ENCODE assay signal across 9 mouse cellular contexts in the genomic region with DNA sequence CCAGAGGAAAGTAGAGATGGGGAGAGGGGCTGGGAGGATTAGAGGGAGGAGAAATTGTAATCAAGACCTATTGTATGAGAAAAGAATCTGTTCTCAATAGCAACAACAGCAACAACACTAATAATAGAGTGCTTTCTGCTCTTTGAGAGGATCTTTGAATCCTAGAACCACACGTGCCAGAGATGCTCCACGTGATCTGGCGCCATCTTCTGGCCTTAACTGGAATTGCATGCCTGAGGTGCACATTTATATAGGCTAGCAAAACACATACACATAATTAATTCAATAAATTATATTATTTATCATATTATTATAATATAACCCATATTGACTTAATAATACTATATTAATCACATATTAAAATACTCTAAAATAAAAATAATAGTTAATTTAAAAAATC. TPM values are rescaled to one million over a fixed set of nuclear protein-coding genes. Genes with fewer than 3 reads are reported as not detected.
DNase-seq lines count a peak whose midpoint lies in the region; TF ChIP-seq lines count a peak whose summit lies in the region.
"Had no signal": no experiment of that assay in that cellular context is flagged by ENCODE, and none has a peak within 500 bp of the region (broad histone marks: within the 10 kb centered on the region; RNA-seq: fewer than 3 reads in every experiment).

No protein-coding gene starts in this region.

- peak; percentile 78 for TF ChIP-seq CTCF in lung, adult 2 months (IDR thresholded peaks at IDR 0.05; ENCODE audit: insufficient read depth, low read length)

- WGBS in embryonic facial prominence, embryonic 10.5 days, result 4% methylated on average over 3 of the region's 3 CpGs
- 4% methylated on average over 3 of the region's 3 CpGs for WGBS in lung, adult 2 months

- no peak for TF ChIP-seq POLR2A in lung, adult 2 months (IDR thresholded peaks at IDR 0.05; ENCODE audit: borderline replicate concordance, extremely low read depth, low read depth, low read length)

- no peaks in the 10 kb centered on the region for H3K27me3 ChIP-seq in embryonic facial prominence, embryonic 10.5 days (replicated peaks; ENCODE audit: low read depth, poor library complexity, severe bottlenecking)

- H3K36me3 ChIP-seq in embryonic facial prominence, embryonic 10.5 days (replicated peaks), result no peaks in the 10 kb centered on the region

- H3K27ac ChIP-seq in embryonic facial prominence, embryonic 10.5 days (replicated peaks), result no peak overlapping the region

- no peak overlapping the region for H3K4me3 ChIP-seq in embryonic facial prominence, embryonic 10.5 days
- H3K4me3 ChIP-seq in lung, adult 2 months (replicated peaks; ENCODE audit: extremely low read depth, low read depth, low read length), result no peak overlapping the region

- peak; percentile 8 for DNase-seq in gastrocnemius, postnatal 10 days
- DNase-seq in gastrocnemius, postnatal 4 days (ENCODE audit: low spot score in 2 of 2), result no peak
- peak; percentile 12 for DNase-seq in urinary bladder, postnatal 14 days (ENCODE audit: low spot score)
- no peak for DNase-seq in urinary bladder, adult 2 months (ENCODE audit: low spot score)
- DNase-seq in embryonic facial prominence, embryonic 10.5 days (ENCODE audit: low spot score), result peak; percentile 50
- DNase-seq in lung, adult 2 months, result peak; percentile 5
- DNase-seq in testis, postnatal 10 days (ENCODE audit: low spot score), result peak; percentile 62
- no peak for DNase-seq in layer of hippocampus, adult 9-11 months

- H3K4me1 ChIP-seq in embryonic facial prominence, embryonic 10.5 days, result no peaks in the 10 kb centered on the region
- H3K4me1 ChIP-seq in lung, adult 2 months (ENCODE audit: control insufficient read depth, insufficient read depth, low read length), result no peaks in the 10 kb centered on the region

- H3K9me3 ChIP-seq in embryonic facial prominence, embryonic 10.5 days, result no peaks in the 10 kb centered on the region

RNA-seq across cellular contexts. Expression of a gene that starts 1.6 kb away (rescaled TPM):
- total RNA-seq in gastrocnemius, postnatal 10 days (2021), result not detected
- total RNA-seq in gastrocnemius, postnatal 4 days (2021), result not detected
- polyA plus RNA-seq in urinary bladder, adult 2 months (2012; rRNA removed), result not detected in 2 replicates
- polyA plus RNA-seq in embryonic facial prominence, embryonic 10.5 days (2016; fragmentation: Nextera tagmentation; extraction: Ambion mirVana), result not detected in 2 replicates
- not detected in 2 replicates for polyA plus RNA-seq in lung, adult 2 months (2012; rRNA removed)
- polyA plus RNA-seq: lung, embryonic 16.5 days had no signal

RNA-seq across cellular contexts. Expression of a gene that starts 10.6 kb away (rescaled TPM):
- not detected for total RNA-seq in gastrocnemius, postnatal 10 days (2021)
- not detected for total RNA-seq in gastrocnemius, postnatal 4 days (2021)
- not detected in 2 replicates for polyA plus RNA-seq in urinary bladder, adult 2 months (2012; rRNA removed)
- polyA plus RNA-seq in embryonic facial prominence, embryonic 10.5 days (2016; fragmentation: Nextera tagmentation; extraction: Ambion mirVana), result not detected in 2 replicates
- polyA plus RNA-seq in lung, adult 2 months (2012; rRNA removed), result not detected in 2 replicates
- polyA plus RNA-seq: lung, embryonic 16.5 days had no signal

RNA-seq across cellular contexts. Expression of a gene that starts 16.3 kb away (rescaled TPM):
- total RNA-seq in gastrocnemius, postnatal 10 days (2021), result not detected
- not detected for total RNA-seq in gastrocnemius, postnatal 4 days (2021)
- polyA plus RNA-seq in urinary bladder, adult 2 months (2012; rRNA removed), result not detected in 2 replicates
- not detected in 2 replicates for polyA plus RNA-seq in embryonic facial prominence, embryonic 10.5 days (2016; fragmentation: Nextera tagmentation; extraction: Ambion mirVana)
- polyA plus RNA-seq in lung, adult 2 months (2012; rRNA removed), result not detected in 2 replicates
- polyA plus RNA-seq: lung, embryonic 16.5 days had no signal

RNA-seq across cellular contexts. Expression of a gene that starts 21.4 kb away (rescaled TPM):
- not detected for total RNA-seq in gastrocnemius, postnatal 10 days (2021)
- total RNA-seq in gastrocnemius, postnatal 4 days (2021), result not detected
- polyA plus RNA-seq in urinary bladder, adult 2 months (2012; rRNA removed), result not detected in 2 replicates
- not detected in 2 replicates for polyA plus RNA-seq in embryonic facial prominence, embryonic 10.5 days (2016; fragmentation: Nextera tagmentation; extraction: Ambion mirVana)
- not detected in 2 replicates for polyA plus RNA-seq in lung, adult 2 months (2012; rRNA removed)
- polyA plus RNA-seq: lung, embryonic 16.5 days had no signal

RNA-seq across cellular contexts. Expression of a gene that starts 26.1 kb away (rescaled TPM):
- total RNA-seq in gastrocnemius, postnatal 10 days (2021), result not detected
- not detected for total RNA-seq in gastrocnemius, postnatal 4 days (2021)
- not detected in 2 replicates for polyA plus RNA-seq in urinary bladder, adult 2 months (2012; rRNA removed)
- polyA plus RNA-seq in embryonic facial prominence, embryonic 10.5 days (2016; fragmentation: Nextera tagmentation; extraction: Ambion mirVana), result not detected in 2 replicates
- not detected in 2 replicates for polyA plus RNA-seq in lung, adult 2 months (2012; rRNA removed)
- polyA plus RNA-seq: lung, embryonic 16.5 days had no signal

Comparison
In these comparisons a context has a peak if more than half of its experiments do, and no peak if none do; other contexts are left out.
1. DNase-seq: peak in gastrocnemius, postnatal 10 days (single experiment), urinary bladder, postnatal 14 days (single experiment), embryonic facial prominence, embryonic 10.5 days (single experiment), lung, adult 2 months (single experiment) and testis, postnatal 10 days (single experiment); none in gastrocnemius, postnatal 4 days (0 of 2), urinary bladder, adult 2 months (single experiment) and layer of hippocampus, adult 9-11 months (single experiment).